Mouse (Mus musculus): ENCODE measurements around the gene Rab27a.
"Not testable (repeated sequence)": the region's sequence is repeated elsewhere in the genome, so short reads cannot be mapped to it uniquely, and the experiment has no call there.

Gene Rab27a

DNA sequence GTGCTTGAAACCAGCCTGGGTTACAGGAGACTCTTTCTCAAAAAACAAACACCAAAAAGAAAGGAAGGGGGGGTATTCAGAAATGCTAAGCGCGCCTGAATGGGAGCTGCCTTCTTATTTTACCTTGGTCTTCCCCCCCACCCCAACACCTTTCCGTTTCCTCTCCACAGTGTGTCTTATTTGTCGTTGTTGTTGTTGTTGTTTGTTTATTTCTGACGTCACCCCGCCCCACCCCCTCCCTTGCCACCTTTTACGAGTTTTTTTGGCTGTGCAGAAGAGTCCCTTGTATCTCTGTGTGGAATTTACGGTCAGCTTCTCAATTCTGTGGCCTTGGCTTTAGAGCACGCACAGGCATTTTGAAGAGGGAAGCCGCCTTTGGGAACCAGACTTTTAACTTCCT, 1.1 kb downstream of the Rab27a start:
- DNase-seq (ENCODE audit: inconsistent ontology term) = no peak

DNA sequence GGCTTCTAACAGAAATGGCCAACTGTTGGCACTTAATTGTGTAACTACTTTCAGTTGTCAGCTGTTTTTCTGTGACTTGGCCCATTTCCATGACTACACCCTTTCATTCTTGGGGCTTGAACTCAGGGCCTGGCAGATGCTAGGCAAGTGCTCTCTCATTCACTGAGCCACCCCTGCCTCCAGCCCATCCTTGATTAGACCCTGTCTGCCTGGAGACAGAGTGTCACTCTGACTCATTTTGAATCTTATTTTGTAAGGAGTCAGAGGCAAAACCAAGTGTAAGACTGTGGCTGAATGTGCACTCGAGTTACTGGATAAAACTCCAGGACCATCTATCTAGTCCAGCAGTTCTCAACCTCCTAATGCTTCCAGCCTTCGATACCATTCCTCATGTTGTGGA, 3.3 kb downstream of the Rab27a start:
- no peak for DNase-seq (ENCODE audit: inconsistent ontology term)

DNA sequence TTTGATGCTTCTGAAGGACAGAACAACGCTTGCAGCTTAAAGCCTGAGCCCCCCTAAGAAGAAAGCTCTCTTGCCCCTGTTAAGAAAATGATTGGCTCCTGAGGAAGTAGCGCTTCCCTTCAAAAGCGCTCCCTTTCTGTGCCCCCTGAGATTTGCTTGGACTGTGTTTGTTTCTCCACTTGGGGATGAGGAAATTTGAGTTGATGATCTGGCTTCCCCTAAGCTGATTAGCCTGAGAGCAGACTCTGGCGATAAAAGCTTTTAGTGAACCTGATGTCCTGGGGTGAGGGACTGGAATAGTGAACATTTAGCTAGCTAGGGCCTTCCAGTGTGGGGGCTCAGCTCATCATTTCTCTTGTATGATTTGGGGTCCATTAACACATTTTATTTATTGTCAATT, 4.3 kb downstream of the Rab27a start:
- DNase-seq (ENCODE audit: inconsistent ontology term) = no peak

DNA sequence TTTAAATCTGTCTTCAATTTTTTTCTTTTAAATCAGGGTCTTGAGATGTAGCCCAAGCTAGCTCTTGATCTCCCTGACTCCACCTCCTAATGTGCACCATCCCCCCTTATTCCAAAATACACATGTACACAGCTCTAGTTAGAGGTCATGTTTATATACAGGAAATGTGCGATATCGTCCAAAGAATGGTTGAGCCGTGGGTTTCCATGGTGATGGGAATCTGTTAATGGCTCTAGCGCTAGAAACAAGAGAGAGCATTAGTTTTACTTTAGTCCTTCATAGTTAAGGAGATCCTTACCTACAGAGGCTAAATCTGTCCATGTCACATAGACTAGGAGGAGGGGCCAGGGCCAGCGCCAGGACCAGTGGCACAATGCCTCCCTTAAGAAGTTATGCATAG, 5.2 kb downstream of the Rab27a start:
- no peak for DNase-seq (ENCODE audit: inconsistent ontology term)

DNA sequence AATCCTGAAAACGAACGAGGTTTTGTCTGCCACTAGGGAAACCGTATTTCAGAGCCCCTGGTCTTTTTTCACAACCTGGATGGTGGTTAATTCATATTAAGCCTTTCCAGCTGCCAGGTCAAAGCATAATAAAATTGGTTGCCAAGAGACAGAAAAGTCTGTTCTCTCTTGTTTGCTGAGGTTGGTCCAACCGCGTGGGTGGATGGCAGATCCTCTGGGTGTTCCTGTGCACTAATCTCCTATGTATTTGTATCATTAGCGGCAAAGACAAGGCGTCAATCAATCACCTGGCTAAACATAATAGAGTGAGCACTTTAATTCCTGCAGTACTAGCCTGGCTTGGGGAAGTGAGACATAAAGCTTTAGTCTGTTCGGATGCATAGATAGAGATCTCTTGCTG, 6.0 kb downstream of the Rab27a start:
- DNase-seq (ENCODE audit: inconsistent ontology term) = no peak

DNA sequence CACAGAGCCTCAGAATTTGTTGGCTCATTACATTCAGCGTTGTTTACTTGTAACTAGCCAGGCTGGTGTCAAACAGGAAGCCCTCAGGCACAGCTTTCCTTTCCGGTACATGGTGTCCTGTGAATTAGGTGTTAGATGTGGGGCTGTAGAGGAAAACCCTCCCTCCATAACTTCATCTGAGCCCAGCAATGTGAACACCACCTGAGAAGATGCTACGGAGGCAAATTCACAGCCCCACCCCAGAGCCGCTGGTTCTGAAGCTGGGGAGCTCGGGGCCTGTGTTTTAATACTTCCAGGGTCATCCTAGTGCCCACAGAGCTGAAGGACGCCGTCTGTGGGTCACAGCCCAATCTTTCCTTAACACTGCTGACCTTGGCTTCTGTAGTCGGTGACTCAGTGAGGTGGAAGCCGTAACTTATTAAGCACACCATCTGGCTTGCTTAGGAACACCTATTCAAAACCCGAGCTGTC, 10.8 kb downstream of the Rab27a start:
- no peak for DNase-seq (ENCODE audit: inconsistent ontology term)

DNA sequence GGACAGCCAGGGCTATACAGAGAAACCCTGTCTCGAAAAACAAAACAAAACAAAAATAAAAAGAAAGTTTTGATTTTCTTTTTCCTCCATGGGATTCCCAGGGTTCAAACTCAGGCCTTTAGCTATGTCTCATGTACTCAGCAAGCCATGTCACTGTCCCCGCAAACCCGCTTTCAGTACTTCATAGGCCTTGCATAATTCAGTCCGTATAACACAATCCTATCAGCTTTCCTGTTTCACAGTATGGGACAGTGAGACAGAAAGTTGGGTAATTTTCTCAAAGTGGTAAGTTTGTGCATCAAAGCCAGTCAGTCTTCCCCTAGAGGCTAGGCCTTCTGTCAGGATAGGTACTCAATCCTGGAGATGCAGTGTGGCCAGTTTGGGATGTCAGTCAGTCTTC, 14.6 kb downstream of the Rab27a start:
- no peak for DNase-seq (ENCODE audit: inconsistent ontology term)

DNA sequence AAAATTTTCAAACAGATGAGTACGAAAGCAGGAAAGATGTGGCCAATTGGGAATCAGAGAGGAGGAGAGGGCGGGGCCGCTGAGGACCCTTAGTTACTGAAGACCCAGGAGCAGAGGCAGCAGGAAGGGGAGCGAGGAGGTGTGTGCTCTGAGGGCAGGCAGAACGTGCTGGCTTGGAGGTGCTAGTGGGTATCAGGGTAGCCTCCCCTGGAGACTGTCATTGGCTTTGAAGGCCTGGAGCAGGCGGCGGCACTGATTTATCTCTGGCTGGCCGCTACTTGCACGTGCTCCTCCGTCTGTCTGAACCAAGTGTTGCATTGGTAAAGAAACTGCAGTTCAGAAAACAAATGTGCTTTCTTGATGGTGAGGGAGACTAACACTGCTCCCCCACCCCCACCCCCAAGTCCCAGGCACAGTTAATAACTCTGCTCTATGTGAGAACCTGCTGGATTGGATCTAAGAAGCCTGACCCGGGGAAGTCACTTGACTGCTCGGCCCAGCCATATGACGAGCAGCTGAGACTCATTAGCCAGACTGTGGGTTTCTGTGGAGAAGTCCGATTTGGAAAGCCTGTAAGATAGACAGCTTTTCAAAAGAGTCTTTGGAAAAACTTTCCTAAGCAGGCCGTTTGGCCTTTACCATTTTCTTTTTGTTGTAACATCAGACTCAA, 19.1 kb downstream of the Rab27a start:
- no peak for DNase-seq (ENCODE audit: inconsistent ontology term)

DNA sequence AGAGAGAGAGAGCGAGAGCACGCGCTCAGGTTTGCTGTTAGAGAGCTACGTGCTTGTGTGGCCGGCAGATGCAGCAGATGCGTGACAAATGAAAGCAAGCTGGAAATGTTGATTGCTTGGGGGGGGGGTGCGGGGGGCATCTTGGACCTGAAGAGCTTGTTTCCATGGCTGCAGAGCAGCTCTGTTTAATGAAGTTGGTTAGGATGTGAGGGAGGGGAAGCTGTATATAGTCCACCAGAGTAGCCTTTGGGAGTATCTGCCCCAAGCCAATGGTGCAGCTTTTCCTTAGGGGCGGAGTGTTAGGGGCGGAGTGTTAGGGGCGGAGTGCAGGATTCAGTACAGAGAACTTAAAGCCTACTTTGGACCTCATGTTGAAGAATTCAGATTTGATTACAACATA, 22.4 kb downstream of the Rab27a start:
- no peak for DNase-seq (ENCODE audit: inconsistent ontology term)

DNA sequence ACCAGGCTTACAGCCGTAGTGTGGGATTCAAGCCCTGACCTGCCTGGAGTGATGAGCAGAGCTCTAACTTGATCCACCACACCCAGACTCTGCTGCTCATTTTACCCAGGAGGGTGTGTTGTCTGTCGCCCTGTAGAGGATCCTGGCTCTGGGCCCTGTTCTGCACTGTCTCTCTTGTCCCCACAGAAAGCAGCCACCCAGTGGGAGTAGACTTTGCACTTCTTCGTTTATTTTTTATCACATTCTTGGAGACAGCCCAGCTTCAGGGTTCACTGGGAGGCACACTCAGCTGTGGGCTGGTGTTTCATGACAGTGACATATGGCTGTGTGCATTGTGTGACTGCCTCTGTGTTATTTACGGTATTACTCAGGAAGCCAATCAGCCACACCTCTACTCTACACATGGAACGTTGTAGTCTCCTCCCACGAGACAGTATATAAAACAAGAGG, 23.6 kb downstream of the Rab27a start:
- no peak for DNase-seq (ENCODE audit: inconsistent ontology term)

DNA sequence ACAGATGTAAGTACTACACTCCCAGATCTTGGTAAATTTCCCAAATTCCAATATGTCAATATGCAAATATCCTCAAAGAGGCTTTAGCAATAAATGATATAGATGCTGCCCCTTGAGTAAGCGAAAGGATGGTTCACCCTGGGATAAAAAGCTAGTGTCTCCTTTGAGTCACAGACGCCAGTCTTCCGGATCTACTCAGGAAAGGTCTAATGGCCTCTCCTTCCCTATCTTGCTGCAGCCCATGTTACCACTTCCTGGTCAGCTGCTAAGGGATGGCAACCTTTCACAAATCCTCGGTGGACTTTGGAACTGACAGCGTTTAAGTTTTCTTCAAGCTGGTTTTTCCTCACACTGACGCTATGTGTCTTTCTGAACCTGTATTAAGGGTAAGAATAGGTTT, 24.0 kb downstream of the Rab27a start:
- no peak for DNase-seq (ENCODE audit: inconsistent ontology term)

DNA sequence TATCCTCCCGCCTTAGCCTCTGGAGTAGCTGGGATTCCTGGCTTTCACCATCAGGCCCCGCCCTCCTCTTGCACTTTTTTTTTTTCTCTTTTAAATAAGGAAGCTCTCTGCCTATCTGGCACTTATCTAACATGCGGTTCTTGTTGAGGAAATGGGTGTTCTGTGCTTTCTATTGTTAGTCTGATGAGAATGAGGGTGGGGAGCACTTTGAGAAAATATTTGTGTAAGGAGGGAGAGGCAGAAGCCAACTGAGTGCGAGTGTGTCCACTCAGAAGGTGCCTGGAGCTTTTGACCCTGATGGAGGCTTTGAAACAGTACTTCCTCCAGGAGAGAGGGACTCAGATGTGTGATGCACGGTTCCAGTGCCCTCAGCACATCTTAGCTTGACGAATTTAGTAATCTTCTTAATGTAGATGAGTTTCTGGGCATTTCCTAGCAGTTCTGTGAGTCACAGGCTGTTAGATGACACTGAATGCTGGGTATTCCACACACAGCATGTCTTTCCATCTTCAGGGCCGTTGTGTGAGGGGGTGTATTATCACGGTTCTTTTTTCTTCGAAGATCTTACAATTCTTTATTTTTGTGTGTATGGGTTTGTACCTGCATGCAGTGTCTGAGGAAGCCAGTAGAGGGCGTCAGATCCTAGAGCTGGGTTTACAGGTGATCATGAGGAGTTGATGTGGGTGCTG, 26.5 kb downstream of the Rab27a start:
- no peak for DNase-seq (ENCODE audit: inconsistent ontology term)

DNA sequence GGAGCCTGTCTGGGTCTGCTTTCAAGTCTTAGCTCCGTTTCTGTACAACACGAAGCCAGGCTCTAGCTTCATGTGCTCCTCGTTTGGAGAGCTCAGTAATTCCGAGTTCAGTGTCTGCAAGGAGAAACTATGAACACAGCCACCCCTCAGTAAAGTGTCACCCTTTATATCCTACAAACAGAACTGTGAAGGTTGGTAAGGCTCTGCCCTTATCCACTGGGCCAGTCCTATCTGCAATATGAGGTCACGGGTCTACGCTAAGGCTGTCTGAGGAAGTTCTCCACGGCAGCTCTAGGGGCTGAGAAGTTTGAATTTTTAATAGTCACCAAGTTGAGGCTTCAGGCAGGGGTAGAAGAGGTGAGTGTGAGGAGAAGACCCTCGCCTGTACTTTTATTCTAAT, 27.8 kb downstream of the Rab27a start:
- DNase-seq (ENCODE audit: inconsistent ontology term) = no peak

DNA sequence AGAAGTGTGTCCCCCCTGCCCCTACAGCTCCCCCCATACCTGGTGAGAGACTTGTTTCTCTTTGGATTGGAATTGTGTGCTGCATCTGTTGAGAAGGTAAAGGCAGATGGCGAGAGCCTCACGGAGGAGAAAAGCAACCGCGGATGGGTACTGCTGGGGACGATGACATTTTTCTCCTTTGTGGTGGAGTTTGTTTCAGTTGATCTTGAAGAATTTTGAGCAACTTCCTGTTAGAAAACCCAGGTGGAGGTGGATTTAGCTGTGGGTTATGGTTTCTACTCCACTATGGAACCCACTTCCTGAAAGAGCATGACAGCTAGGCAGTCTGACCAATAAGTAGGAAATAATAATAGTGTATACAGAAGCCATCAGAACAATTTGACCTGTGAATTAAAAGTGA, 28.5 kb downstream of the Rab27a start:
- no peak for DNase-seq (ENCODE audit: inconsistent ontology term)

DNA sequence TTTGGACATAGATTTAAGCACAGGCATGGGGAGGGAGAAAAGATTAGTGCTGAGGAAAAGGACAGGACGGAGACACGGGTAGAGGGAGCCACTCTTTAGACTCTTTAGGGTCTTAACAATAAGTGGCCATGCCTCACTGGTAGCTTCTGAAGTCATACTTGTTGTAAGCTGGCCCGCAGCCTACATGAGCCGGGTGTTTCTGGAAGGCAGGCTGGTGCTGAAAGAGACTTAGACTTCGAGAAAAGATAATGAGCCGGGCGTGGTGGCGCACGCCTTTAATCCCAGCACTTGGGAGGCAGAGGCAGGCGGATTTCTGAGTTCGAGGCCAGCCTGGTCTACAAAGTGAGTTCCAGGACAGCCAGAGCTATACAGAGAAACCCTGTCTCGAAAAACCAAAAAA, 34.7 kb downstream of the Rab27a start:
- not testable (repeated sequence) for DNase-seq (ENCODE audit: inconsistent ontology term)

DNA sequence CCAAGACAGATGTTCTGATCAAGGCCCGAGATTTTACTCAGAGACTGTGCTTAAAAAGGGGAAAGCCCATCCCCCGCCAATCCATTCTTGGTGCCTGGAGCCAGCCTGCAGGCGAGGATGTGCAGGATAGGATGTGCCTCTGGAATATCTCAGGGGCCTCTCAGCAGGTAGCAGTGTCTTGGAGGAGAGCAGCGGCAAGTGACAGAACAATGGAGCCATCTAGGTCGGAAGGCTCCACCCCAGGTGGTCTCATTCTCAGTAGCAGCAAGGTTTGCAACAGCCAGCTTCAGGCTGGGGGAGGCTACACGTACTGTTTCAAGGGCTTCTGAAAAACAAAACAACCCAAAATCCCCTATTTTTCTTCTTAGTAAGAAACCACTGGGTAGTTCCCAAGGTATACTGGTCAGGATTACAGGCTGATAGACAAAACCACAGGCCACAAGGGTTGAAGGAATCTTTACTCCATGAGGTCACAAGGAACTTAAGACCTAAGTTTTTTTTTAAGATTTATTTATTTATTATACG, 35.2 kb downstream of the Rab27a start:
- no peak for DNase-seq (ENCODE audit: inconsistent ontology term)

DNA sequence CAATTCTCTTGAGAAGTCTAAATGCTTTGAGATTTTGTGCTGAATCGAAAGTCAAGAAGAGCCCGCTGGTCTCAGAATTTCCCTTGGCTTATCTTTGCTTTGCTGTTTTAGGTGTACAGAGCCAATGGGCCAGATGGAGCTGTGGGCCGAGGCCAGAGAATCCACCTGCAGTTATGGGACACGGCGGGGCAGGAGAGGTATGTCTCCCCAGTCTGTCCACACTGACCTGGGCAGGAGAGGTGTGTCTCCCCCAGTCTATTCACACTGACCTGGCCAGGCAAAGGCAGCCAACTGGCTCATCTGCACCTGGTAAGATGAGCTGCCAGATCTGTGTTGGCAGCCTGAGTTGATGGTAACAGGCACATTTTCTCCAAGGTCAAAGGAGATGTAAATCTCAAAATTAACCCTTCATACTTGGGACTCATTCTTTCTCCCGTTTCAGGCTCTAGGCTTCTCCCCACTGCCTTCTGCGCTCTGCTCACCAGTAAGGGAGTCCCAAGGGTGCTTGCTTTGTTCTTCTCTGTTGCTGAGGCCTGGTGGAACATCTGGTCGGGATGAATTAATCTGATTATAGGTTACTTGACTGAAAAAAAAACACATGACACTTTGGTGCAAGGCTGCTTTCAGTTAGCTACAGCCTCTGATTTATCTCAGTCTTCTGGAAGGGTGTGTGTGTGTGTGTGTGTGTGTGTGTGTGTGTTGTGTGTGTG, 37.8 kb downstream of the Rab27a start:
- DNase-seq (ENCODE audit: inconsistent ontology term) = no peak

DNA sequence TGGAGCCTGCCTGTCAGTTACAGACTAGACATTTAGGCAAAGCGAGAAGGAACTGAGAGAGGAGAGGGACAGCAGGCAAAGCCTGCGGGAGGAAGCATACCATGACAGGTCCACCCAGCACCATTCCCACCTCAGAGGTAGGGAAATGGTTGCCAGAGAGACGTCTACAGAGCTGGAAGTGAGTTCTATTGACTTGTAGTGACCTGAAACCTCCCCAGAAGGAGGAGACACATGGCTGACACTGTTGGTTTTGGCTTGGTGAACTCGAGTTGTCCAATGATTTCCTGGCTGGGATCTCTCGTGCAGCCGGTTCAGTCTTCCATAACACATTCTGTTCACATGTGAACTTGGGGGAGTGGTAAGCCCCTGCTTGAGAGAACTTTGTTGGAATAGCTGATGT, 39.3 kb downstream of the Rab27a start:
- DNase-seq (ENCODE audit: inconsistent ontology term) = no peak

DNA sequence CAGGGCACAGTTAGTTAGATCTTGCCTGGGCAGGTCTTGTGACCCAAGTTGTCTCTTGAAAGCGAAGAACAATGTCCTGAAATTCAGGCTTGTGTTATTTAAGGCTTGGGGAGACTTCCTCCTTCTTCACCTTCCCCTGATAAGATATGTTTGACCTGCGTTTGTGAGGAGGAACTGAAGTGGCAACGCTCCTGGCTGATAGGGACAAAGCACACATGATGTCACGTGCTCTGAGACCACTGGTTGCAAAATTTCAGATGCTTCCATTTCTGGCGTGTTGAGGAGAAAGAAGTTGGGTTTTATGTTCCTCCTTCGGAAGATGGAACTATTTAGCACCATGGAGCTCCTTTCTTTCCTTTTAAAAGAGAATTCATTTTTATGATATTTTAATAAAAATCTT, 41.2 kb downstream of the Rab27a start:
- DNase-seq (ENCODE audit: inconsistent ontology term) = no peak

DNA sequence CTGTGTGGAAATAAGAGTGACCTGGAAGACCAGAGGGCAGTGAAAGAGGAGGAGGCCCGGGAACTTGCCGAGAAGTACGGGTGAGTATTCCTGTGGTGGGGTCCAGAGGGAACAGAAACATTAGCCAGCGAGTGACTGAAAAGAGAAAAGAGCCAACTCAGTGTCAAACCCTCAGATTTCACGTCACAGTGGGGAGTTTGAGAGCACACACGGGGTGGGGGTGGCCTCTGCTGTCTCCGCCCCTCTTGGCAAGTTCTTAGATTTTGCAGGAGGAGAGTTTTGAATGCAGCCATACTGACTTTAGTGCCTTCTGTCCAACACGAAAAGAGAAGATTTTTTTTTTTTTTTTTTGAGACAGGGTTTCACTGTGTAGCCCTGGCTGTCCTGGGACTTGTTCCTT, 42.5 kb downstream of the Rab27a start:
- no peak for DNase-seq (ENCODE audit: inconsistent ontology term)

DNA sequence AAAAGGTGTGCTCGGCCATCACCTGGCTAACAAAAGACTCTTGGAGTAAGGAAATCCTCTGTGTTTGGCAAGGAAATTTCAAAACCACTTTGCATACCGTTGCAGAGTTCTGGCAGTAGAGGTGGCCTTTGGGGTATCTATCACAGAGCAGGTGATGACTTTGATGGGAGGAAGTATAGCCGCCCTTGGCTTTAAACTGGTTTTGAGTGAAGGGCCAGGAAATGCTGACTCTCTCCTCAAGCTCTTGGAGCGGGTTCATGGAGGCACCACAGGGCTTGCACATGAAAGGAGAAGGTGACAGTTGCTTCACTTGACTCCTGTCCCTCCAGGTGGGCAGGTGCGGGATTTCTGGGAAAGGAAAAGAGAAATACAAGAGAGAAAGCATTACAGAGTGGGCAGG, 42.9 kb downstream of the Rab27a start:
- no peak for DNase-seq (ENCODE audit: inconsistent ontology term)

DNA sequence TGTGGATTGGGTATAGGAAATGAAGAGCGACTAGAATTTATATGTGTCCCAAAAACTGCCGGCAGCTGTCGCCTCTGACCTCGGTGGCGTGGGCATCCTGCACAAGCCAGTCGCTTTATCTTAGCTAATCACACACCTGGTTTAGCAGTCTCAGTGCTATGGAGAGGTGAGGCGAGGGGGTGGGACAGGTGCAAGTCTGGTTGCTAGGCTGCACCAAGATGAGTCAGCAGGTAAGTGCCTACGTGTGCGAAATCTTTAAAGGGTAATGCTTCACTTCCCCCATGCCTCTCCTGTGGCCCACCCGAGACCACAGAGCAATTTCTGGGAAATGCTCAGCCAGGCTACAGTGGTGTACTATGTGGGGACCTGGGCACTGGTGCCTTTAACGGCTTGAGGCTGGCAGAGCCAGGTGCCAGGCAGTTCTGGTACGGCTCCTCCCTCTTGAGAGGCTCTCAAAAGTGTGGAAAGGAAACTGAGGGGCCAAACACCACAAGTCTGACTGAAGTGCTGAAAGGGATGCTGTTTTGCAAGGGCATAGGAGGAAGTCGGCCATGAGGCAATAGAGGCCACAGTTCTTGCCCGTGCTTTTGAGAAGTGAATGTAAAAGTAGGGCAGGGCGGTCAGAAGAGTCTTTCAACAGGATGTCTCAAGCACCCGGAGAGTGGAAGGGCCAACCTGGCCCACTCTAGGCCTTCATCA, 44.7 kb downstream of the Rab27a start:
- no peak for DNase-seq (ENCODE audit: inconsistent ontology term)
